Mouse (Mus musculus) kidney, embryonic 16.5 days (tissue): ENCODE measurements at regions not wholly inside any gene's neighbourhood (a gene's known extent, or its start where the extent isn't known, plus 50 kb on each side); places are given as distances from the start of the nearest gene placed in this dataset.

Experiments
- ATAC-seq: fragments of 200-750 bp; cut with Nextera tagmentation; 2 replicates; pipeline ENCODE4 v1.8.0; 2017; ENCODE audit warnings: moderate TSS enrichment; ENCODE audit not compliant: low FRiP score, low TSS enrichment
- H3K27ac ChIP-seq: fragments of 300-500 bp; sonication (generic); 2 replicates; pipeline ENCODE4 v1.5.1; 2014; ENCODE audit warnings: low read length
- H3K27me3 ChIP-seq: fragments of 300-500 bp; sonication (generic); 2 replicates; pipeline ENCODE4 v1.6.1; 2014; ENCODE audit warnings: low read length, control low read depth, mixed read lengths; ENCODE audit not compliant: insufficient read depth
- H3K36me3 ChIP-seq: fragments of 300-500 bp; sonication (generic); 2 replicates; pipeline ENCODE4 v1.6.1; 2014; ENCODE audit warnings: low read length, control low read depth, mixed read lengths; ENCODE audit not compliant: insufficient read depth
- H3K4me1 ChIP-seq: fragments of 300-500 bp; sonication (generic); 2 replicates; pipeline ENCODE4 v1.6.1; 2014; ENCODE audit warnings: low read length, control low read depth, mixed read lengths; ENCODE audit not compliant: insufficient read depth
- H3K4me2 ChIP-seq: fragments of 300-500 bp; sonication (generic); replicated peaks from 2 replicates; pipeline ENCODE4 v1.6.1; 2014; ENCODE audit warnings: low read depth, low read length
- H3K4me3 ChIP-seq: fragments of 300-500 bp; sonication (generic); 2 replicates; pipeline ENCODE4 v1.5.1; 2014; ENCODE audit warnings: mild to moderate bottlenecking, low read length
- H3K9ac ChIP-seq: fragments of 300-500 bp; sonication (generic); replicated peaks from 2 replicates; pipeline ENCODE4 v1.6.1; 2014; ENCODE audit warnings: low read length
- H3K9me3 ChIP-seq: fragments of 300-500 bp; sonication (generic); 2 replicates; pipeline ENCODE4 v1.6.1; 2016; ENCODE audit warnings: low read length, control low read depth
- WGBS: fragments of 180-500 bp; shearing (Covaris S2); extraction: QIAGEN DNeasy Blood & Tissue Kit; methylation state at CpG from one replicate; pipeline ENCODE4 v1.1.7; 2014; 5-methylcytosine and 5-hydroxymethylcytosine counted together

- 0 out of 2 replicates have a peak overlapping the region, but pooled peaks have one; percentile 0 for H3K4me2 ChIP-seq
- H3K36me3 ChIP-seq: no peaks in the 10 kb centered on the region
- H3K27ac ChIP-seq: peak overlapping the region; percentile 50; the same call in 1 of the 2 replicates
- H3K4me1 ChIP-seq: peaks cover 37% of the 10 kb centered on the region
- no peak for ATAC-seq
- no peaks in the 10 kb centered on the region for H3K9me3 ChIP-seq
- H3K4me3 ChIP-seq: no peak overlapping the region
- WGBS: 46% methylated on average over 7 of the region's 7 CpGs
- H3K9ac ChIP-seq: no peak overlapping the region
- no peaks in the 10 kb centered on the region for H3K27me3 ChIP-seq
Observed at GRCm38 (mm10) chr13:112003445-112003844, 194.7 kb upstream of the Map3k1 start.

DNA sequence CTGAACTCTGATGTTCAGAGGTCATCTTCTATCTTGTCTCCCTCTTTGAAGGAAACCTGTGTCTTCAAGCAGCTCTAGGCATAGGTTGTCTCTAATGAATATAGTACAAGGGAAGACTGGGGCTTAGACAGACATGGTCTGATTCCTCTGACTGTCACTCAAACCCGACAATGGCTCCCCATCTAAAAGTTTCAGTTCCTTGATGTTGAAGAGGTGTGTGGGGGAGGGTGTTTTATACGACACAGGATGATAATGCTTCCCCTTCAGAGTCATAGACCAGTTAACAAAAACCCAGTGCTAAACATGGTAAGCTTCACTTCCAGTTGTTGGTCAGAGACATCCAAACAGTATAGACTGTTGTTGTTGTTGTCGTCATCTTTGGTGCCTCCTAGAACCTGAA, 195.3 kb upstream of the Map3k1 start:
- no peaks in the 10 kb centered on the region for H3K36me3 ChIP-seq
- H3K27ac ChIP-seq: no peak overlapping the region
- H3K4me1 ChIP-seq: peaks cover 37% of the 10 kb centered on the region
- WGBS: 91% methylated on average over 3 of the region's 3 CpGs
- peaks cover 2% of the 10 kb centered on the region; the same call in 1 of the 2 replicates for H3K9me3 ChIP-seq
- H3K4me3 ChIP-seq: no peak overlapping the region
- ATAC-seq: no peak
- no peak overlapping the region for H3K9ac ChIP-seq
- no peak overlapping the region for H3K4me2 ChIP-seq
- H3K27me3 ChIP-seq: no peaks in the 10 kb centered on the region

GRCm38 (mm10) chr13:112005421-112005820, 196.6 kb upstream of the Map3k1 start:
- Histone ChIP-seq H3K27me3 (no peaks in the 10 kb centered on the region), H3K9me3 (peaks cover 5% of the 10 kb centered on the region; the same call in 1 of the 2 replicates), H3K4me1 (peaks cover 38% of the 10 kb centered on the region), H3K9ac (no peak overlapping the region), H3K4me3 (no peak overlapping the region), H3K4me2 (no peak overlapping the region), H3K27ac (no peak overlapping the region), H3K36me3 (no peaks in the 10 kb centered on the region)
- 61% methylated on average over 8 of the region's 8 CpGs for WGBS
- ATAC-seq: no peak

- no peak overlapping the region for H3K27ac ChIP-seq
- no peaks in the 10 kb centered on the region for H3K36me3 ChIP-seq
- ATAC-seq: no peak
- 90% methylated on average over 5 of the region's 5 CpGs for WGBS
- H3K4me2 ChIP-seq: no peak overlapping the region
- peaks cover 10% of the 10 kb centered on the region for H3K4me1 ChIP-seq
- no peak overlapping the region for H3K9ac ChIP-seq
- no peak overlapping the region for H3K4me3 ChIP-seq
- H3K9me3 ChIP-seq: peaks cover 5% of the 10 kb centered on the region; the same call in 1 of the 2 replicates
- H3K27me3 ChIP-seq: no peaks in the 10 kb centered on the region
Observed at GRCm38 (mm10) chr13:112008806-112009205, 200.0 kb upstream of the Map3k1 start.

- peaks cover 5% of the 10 kb centered on the region; the same call in 1 of the 2 replicates for H3K9me3 ChIP-seq
- no peaks in the 10 kb centered on the region for H3K36me3 ChIP-seq
- H3K27me3 ChIP-seq: no peaks in the 10 kb centered on the region
- H3K4me3 ChIP-seq: no peak overlapping the region
- H3K9ac ChIP-seq: no peak overlapping the region
- no peak overlapping the region for H3K4me2 ChIP-seq
- no peak overlapping the region for H3K27ac ChIP-seq
- ATAC-seq: no peak
- 80% methylated on average over 3 of the region's 3 CpGs for WGBS
- H3K4me1 ChIP-seq: 0 out of 2 replicates have a peak, but pooled peaks cover 9% of the 10 kb centered on the region
Observed at GRCm38 (mm10) chr13:112009288-112009687, 200.5 kb upstream of the Map3k1 start.

- H3K9ac ChIP-seq: no peak overlapping the region
- 52% methylated on average over 8 of the region's 8 CpGs for WGBS
- H3K27me3 ChIP-seq: no peaks in the 10 kb centered on the region
- H3K27ac ChIP-seq: no peak overlapping the region
- no peak overlapping the region for H3K4me2 ChIP-seq
- no peak for ATAC-seq
- H3K4me3 ChIP-seq: no peak overlapping the region
- 0 out of 2 replicates have a peak, but pooled peaks cover 9% of the 10 kb centered on the region for H3K4me1 ChIP-seq
- H3K9me3 ChIP-seq: peaks cover 13% of the 10 kb centered on the region; the same call in 1 of the 2 replicates
- H3K36me3 ChIP-seq: no peaks in the 10 kb centered on the region
Observed at GRCm38 (mm10) chr13:112010464-112010863, 201.7 kb upstream of the Map3k1 start.

GRCm38 (mm10) chr13:112012640-112013039, 203.8 kb upstream of the Map3k1 start:
- WGBS: 70% methylated on average over 1 of the region's 1 CpGs

GRCm38 (mm10) chr13:112015083-112015482, 206.3 kb upstream of the Map3k1 start:
- ATAC-seq: no peak
- 0 out of 2 replicates have a peak, but pooled peaks cover 9% of the 10 kb centered on the region for H3K4me1 ChIP-seq
- H3K27me3 ChIP-seq: no peaks in the 10 kb centered on the region
- WGBS: 96% methylated on average over 3 of the region's 3 CpGs
- H3K9me3 ChIP-seq: peaks cover 8% of the 10 kb centered on the region; the same call in 1 of the 2 replicates
- no peak overlapping the region for H3K9ac ChIP-seq
- H3K4me3 ChIP-seq: no peak overlapping the region
- H3K27ac ChIP-seq: no peak overlapping the region
- H3K36me3 ChIP-seq: no peaks in the 10 kb centered on the region
- no peak overlapping the region for H3K4me2 ChIP-seq

More at GRCm38 (mm10) chr13:112012640-112013039, 203.8 kb upstream of the Map3k1 start:
- Histone ChIP-seq H3K27me3 (no peaks in the 10 kb centered on the region), H3K36me3 (no peaks in the 10 kb centered on the region), H3K9me3 (peaks cover 13% of the 10 kb centered on the region; the same call in 1 of the 2 replicates), H3K9ac (no peak overlapping the region), H3K4me3 (no peak overlapping the region), H3K27ac (no peak overlapping the region), H3K4me2 (no peak overlapping the region), H3K4me1 (0 out of 2 replicates have a peak, but pooled peaks cover 9% of the 10 kb centered on the region)
- ATAC-seq: no peak

- H3K4me1 ChIP-seq: 0 out of 2 replicates have a peak, but pooled peaks cover 1% of the 10 kb centered on the region
- no peak for ATAC-seq
Observed at GRCm38 (mm10) chr13:112016280-112016679, 207.5 kb upstream of the Map3k1 start.

GRCm38 (mm10) chr13:112018497-112019281, 209.9 kb upstream of the Map3k1 start:
- ATAC-seq: no peak
- Histone ChIP-seq H3K27ac (no peak overlapping the region), H3K4me3 (no peak overlapping the region), H3K4me1 (peaks cover 9% of the 10 kb centered on the region; the same call in 1 of the 2 replicates), H3K9me3 (peaks cover 8% of the 10 kb centered on the region; the same call in 1 of the 2 replicates), H3K36me3 (no peaks in the 10 kb centered on the region), H3K27me3 (no peaks in the 10 kb centered on the region), H3K4me2 (no peak overlapping the region), H3K9ac (no peak overlapping the region)
- WGBS: 89% methylated on average over 7 of the region's 7 CpGs

More at GRCm38 (mm10) chr13:112016280-112016679, 207.5 kb upstream of the Map3k1 start:
- Histone ChIP-seq H3K36me3 (no peaks in the 10 kb centered on the region), H3K27ac (no peak overlapping the region), H3K9ac (no peak overlapping the region), H3K9me3 (peaks cover 8% of the 10 kb centered on the region; the same call in 1 of the 2 replicates), H3K4me3 (no peak overlapping the region), H3K4me2 (no peak overlapping the region), H3K27me3 (no peaks in the 10 kb centered on the region)
